Mouse (Mus musculus): ENCODE measurements around the gene Abhd16a.

The Abhd16a gene

DNA sequence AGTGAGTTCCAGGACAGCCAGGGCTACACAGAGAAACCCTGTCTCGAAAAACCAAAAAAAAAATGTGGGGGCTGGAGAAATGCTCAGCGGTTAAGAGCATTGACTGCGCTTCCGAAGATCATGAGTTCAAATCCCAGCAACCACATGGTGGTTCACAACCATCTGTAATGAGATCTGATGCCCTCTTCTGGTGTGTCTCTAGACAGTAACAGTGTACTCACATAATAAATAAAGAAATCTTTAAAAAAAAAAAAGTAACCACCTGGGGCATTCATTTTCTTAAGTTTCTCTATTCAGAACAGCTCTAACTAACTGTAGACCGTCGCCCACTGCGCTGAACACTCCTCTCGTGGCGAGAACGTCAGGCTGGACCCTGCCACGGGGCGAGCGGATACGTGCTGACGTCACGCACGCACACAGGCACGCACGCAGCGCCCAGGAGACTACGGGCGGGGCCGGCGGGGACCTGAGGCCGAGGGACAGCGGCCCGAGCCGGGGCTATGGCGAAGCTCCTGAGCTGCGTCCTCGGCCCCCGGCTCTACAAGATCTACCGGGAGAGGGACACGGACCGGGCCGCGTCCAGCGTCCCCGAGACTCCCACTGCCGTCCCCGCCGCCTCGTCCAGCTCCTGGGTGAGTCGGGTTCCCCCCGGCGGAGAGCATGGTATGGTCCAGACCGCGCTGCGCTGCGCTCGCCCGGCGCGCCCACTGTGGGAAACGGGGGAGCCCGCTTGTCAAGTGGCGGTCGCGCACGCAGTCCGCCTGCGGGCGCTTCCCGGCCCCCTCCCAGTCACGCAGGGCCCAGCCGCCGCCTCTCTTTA lies at the start of gene Abhd16a:
Gene Abhd16a (plus strand): TSS at position 439 of the 820 bp plus-strand sequence.
- WGBS = 3% methylated on average over 67 of the region's 67 CpGs

DNA sequence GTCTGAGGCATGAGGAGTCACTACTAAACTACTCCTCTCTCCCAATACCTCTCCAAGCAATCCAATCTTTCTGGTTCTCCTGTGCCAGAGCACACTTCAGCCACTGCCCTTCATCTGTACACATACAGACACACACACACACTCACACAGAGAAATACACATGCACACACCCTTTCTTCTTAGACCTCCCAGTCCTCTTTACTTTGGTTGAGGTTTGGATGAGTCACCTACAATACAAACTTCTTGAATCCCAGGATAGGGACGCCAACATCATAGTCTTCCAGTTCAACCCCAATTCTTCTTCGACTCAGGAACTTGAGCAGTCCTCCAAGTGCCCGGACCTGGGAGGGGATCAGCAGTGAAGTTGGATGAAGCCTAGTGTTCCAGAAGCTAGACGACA lies 45.3 kb upstream of the Abhd16a start:
- 90% methylated on average over 4 of the region's 4 CpGs for WGBS

DNA sequence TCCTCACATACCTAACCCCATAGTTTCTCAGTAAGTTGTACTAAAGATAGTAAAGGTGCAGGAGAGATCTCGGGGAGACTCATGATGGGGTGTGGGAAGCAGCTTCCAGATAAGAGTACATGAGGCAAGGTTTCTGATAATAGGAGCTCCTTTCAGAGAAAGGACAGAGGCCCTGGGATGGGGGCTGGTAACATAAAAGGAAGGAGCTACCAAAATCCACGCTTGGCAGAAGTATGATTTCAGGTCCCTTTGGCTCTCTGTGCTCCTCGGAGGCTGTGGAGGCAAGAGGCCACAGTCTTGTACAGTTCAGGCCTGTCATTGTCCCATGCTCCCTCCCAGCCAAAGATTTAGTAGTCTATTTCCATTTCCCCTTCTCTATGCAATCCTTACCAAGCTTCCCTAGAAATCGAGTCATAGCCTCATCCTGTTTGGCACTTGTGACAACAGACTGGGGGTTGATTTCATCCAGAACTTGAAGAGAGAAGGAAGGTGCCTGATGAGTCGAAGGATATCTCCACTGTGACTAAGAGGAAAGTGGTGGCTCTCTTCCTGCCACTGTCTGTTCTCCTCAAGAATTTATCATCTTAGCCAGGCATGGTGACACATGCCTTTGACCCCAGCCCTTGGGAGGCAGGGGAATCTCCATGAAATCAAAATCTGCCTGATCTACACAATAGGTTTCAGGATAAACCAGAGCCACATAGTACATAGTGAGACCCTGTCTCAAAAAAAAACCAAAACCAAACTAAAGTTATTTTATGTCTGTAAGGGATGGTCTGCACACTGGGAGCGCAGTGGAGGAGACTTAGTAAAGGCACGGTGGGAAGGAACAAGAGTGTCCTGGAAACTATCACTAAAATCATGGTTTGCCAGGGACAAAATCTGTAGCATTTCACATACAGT lies 43.9 kb upstream of the Abhd16a start:
- 82% methylated on average over 7 of the region's 7 CpGs for WGBS

DNA sequence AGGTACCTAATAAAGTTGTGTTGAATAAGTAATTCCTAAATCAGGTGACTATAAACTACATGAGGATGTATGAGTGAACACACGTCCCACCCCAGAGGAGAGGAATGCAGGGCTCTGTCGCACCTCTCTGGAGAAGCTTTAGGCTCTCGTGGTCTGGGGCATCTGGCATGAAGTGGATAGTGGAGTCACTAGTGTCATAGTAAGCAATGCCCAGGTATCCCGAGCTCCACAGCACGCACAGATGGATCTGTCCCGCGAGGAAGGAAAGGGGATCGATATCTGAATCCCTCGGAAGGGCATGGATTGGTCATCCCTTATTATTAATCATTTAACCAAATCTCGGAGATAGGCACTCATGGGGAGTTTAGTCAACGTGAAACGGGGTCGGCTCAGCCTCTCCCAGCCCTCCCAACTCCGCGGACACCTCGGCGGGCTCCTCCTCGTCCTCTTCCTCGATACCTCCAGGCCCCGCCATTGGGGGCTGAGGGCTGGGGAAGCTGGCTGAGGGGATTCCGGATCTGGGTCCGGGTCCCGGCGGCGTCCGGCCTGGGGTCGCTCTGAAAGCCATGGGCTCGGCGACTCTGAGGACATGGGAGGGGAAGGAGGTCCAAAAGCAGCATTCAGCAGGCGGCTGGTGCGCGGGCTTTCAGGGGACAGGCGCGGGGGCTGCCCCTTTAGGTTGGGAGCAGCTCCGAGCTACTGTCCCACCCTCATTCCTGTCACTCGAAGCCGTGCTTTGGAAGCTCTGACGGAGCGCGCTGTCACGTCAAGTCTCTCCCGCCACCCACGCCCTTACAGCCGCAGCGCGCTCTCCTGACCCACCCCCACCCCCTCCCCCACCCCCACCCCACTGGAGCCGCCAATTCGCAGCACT lies 43.0 kb upstream of the Abhd16a start:
- WGBS = 8% methylated on average over 48 of the region's 48 CpGs

DNA sequence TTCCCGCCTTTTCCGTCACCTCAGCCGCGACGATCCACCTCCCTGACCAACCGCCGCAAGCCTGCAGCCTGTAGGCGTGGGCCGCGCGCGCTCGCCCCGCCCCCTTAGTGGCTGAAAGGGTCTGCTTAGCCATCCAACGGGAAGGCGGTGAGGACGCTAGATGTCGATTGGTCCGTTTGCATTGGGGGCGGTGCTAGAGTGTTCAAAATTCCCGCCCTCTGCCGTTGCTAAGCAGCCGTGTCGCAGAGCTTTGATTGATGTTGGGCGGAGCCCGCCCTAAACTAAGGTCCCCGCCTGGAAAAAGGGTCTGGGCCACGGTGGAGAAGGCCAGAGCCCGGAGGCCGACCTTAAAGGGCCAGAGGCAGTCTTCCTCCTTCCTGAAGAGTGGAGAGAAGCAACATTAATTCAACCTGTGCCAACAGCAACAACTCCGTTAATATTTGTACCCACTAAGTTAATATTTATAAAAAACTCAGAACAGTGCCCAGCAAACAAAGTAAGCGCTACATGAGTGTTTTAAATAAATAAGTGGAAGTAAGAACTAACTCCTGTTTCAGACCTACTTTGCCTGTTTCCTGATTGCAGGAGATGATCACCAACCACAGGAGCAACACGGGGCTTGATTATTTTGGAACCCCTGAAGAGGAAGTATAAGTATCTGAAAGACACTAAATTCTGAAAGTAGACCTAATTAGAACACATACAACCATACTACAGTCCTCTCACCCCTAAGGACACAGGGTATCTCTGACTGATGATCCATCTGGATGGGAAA lies 42.2 kb upstream of the Abhd16a start, which contains the start of gene Msh5:
Gene Msh5 (minus strand): TSS at position 65 of the 775 bp plus-strand sequence.
- 2% methylated on average over 33 of the region's 33 CpGs for WGBS

DNA sequence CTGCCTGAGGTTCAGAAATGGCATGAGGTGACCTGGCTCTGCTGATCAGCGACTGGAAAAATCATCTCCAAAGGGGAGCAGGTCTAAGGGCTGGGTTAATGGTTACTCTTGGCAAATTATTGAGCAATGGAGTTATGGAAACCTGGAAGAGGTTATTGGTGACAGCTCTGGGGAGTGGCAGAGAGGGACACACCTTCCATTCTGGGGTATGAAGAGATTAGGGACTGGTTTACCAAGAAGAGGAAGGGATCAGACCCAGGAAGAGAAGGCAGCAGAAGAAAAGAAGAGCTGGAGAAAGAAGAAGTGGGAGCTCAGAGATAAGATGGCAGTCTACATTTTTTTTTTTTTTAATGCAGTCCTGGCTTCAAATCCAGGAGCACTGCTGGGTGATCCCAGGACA lies 41.4 kb upstream of the Abhd16a start:
- WGBS = 72% methylated on average over 1 of the region's 1 CpGs

DNA sequence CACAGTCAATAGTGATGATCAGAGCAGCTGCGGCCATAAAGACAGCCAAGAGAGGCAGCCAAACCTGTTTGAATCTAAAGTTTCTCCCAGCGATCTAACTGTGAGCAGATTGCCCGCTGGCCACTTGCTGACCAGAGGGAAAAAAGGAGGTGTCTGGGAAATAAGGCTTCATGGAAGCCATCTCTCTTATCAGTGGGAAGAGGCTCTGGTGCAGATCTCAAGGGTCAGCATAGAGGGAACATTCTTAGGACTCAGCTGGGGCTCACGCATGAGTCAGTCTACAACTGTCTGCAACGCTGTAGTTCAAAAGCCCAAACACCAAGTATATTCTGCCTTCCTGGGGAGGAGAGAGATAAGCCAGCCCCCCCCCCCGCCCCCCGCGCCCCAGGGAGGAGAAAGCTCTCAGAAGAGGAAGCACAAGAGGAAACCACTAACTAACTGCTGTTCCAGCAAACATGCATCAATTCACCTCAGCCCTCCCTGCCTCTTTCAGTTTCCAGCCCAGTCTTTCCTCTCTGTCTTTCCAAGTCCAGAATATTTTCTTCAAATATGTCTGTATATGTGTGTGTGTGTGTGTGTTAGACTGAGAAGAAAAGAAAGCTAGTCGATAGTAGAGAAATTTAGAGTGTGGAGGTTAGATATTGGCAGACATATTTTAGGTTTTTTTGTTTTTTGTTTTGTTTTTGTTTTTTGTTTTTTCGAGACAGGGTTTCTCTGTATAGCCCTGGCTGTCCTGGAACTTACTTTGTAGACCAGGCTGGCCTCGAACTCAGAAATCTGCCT lies 40.7 kb upstream of the Abhd16a start:
- WGBS = 45% methylated on average over 11 of the region's 11 CpGs

DNA sequence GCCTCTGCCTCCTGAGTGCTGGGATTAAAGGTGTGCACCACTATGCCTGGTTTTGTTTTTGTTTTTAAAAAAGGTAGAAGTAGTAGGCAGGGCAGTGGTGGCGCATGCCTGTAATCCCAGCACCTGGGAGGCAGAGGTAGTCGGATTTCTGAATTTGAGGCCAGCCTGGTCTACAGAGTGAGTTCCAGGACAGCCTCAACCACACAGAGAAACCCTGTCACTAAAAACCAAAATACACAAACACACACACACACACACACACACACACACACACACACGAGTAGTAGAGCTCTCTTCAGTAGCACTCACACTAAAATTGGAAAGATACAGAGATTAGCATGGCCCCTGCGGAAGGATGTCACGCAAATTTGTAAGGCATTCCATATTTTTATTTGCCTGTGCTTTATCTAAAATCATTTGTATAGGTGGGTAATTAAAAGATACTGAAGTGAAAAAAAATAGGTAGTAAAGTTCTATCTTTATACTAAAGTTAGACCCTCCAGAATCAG lies 40.1 kb upstream of the Abhd16a start:
- 83% methylated on average over 5 of the region's 5 CpGs for WGBS

DNA sequence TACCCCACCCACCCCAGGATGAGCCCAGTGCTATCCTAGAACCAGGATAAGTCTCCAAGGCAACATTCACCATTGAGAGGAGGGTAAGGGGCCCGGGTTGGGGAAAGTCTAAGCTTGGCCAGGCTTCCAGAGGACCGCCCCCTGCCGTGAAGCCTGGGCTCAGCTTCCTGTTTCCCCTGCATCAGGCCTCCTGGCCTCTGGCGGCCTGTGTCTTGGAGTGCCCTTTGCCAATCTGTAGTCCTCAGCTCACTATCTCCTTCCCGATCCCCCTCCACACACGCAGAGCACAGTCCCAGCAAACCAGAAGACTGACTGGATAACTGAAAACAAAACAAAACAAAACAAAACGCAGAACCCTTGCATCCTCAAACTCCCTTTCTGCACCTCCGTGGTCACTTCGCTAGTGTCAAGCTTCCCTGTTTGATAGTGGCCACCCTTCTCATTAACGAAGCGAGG lies 39.5 kb upstream of the Abhd16a start, which contains the start of gene Clic1:
Gene Clic1 (plus strand): TSS at position 406 of the 456 bp plus-strand sequence.
- WGBS = 22% methylated on average over 11 of the region's 11 CpGs

DNA sequence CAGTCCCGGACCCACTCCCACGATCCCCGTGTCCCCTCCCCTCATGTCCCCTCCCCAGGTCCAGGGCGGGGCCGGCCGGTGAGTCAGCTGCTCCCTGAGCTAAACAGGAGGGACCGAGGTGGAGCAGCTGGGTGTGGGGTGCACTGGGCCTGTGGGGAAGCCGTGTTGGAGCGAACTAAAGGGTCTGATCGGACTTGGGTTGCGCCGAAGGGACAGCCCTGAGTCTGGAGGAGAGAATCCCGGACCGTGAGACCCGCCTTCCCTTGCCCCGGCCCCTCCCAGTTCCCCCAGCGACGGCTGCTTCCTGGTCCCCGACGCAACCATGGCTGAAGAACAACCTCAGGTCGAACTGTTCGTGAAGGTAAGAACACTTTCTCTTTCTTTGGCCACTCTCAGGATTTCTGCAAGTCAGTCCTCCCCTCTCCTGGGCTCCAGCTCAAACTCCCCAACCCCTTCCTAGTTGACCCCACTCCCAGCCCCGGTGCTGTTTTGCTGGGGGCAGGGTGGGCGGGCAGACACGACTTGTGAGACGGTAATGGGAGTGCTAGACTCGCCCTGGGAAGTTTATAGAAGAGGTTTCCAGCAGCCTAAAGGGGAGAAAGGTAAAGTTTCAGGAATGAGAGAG lies 38.8 kb upstream of the Abhd16a start:
- 6% methylated on average over 27 of the region's 27 CpGs for WGBS

DNA sequence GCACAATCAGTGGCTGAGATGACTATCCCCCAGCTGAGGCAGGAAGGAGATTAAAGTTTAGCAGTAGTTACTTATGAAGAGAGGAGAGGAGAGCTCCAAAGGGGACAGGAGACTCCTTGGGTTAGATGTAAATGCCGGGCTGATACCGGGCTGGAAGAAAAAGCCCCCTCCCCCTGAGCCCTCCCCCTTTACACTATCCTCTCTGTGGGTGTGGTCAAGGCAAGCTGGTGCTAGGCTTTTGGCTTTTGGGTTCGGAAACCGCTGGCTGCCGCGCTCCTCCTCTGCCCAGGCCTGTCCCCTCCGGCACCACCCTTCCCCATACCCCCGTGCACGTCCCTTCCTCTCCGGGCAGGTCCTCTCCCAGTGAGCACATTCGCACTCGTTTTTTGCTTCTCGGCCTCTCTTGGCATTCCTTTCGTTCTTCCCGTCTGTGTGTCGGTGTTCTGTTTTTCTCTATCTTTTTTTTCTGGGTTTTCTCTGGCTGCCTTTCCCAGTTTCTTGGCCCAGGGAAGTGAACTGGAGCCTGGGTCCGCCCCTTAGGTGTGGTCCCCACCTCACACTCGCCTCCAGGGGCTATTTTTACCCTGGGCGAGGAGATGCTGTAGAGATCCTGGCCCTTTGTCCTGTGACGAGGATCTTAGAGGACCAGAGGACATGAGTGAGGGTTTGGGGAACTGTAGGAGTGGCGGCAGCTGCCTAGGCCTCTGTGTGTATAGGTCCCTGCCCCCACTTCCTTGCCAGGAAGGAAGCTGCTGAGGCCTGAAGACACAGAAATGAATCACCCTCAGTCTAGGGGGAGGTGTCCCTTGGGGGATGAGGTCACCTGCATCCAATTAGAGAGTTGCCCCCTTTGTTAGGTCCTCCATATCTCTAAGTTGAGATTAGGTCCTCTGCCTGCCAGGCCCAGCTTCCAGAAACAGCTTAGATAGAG lies 37.6 kb upstream of the Abhd16a start:
- 24% methylated on average over 21 of the region's 21 CpGs for whole genome bisulfite sequencing

DNA sequence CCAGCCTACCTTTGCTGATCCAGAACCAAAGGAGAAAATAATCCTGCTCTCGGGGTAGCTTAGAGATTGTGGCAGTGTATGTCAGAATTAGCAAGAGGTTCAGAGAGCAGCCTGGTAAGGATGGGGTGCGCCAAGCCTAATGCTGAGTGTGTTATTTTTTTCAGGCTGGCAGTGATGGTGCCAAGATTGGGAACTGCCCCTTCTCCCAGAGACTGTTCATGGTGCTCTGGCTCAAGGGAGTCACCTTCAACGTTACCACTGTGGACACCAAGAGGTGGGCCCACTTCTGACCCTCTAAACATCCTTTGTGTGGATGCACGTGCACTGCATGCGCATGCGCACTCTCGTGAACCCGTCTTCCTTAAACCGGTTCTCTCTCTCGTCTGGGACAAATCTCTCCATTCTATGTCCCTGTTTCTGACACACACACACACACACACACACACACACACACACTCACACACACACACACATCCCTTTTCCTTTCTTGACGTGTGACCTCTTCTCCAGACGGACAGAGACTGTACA lies 36.7 kb upstream of the Abhd16a start:
- 78% methylated on average over 12 of the region's 12 CpGs for WGBS

DNA sequence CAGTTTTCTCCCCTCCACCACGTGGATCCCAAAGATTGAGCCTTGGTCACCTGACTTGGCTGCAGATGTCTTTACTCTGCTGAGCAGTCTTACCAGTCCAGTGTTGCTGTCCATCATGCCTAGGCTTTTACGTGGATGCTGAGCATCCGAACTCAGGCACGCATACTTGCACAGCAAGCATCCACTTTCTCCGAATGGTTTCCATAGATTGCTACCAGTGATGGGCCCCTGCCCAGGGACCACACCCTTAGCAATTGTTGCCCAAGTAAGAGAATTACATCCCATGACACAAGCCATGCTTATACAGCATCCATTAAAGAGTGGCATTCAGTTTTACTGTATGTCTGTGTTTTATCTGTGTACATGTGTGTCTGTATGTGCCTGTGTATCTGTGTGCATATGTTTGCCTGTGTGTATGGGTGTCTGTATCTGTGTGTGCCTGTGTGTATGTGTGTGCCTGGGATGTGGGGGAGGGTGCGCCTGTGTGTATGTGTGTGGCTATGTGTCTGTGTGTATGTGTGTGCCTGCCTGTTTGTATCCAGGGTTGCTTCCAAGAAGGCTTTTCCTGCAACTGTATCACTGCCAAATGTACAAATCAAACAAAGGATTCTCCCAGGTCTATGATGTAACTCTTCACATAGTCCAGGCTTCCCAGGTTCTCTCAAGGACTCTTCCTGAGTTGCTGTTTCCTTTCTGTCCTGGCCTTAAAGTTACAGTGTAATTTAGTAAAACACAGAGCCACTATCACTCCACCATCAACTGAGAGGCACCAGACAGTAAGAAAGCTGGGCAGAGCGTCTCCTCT lies 33.2 kb upstream of the Abhd16a start:
- WGBS = 86% methylated on average over 7 of the region's 7 CpGs

DNA sequence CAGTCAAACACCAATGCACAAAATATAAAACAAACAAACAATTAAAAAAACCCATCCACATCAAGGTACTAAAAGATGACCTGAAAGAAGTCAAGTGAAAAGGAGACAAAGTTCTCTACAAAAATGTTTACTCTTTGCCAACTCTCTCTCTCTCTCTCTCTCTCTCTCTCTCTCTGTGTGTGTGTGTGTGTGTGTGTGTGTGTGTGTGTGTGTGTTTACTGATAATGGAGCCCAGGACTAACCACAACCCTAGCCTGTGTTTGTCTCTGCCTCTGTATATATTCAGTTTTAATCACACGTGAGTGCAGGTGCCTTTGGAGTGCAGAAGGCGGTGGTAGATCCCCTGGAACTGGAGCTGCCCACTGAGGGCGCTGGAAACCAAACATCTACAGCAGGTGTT lies 32.0 kb upstream of the Abhd16a start:
- WGBS = 87% methylated on average over 3 of the region's 3 CpGs

DNA sequence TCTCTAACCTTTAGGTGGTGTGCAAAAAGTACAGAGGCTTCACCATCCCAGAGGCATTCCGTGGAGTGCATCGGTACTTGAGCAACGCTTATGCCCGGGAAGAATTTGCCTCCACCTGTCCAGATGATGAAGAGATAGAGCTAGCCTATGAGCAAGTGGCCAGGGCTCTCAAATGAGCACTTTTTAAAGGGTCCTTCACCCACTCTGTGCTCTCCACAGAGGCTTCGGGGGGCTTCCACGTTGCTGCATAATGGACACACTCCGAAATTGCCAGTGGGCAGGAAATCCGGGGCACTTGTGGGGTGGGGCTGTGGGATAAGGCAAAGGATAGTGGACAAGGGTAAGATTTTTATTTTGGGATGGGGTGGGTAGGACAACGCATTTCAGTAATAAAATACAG lies 30.7 kb upstream of the Abhd16a start:
- 66% methylated on average over 9 of the region's 9 CpGs for WGBS

DNA sequence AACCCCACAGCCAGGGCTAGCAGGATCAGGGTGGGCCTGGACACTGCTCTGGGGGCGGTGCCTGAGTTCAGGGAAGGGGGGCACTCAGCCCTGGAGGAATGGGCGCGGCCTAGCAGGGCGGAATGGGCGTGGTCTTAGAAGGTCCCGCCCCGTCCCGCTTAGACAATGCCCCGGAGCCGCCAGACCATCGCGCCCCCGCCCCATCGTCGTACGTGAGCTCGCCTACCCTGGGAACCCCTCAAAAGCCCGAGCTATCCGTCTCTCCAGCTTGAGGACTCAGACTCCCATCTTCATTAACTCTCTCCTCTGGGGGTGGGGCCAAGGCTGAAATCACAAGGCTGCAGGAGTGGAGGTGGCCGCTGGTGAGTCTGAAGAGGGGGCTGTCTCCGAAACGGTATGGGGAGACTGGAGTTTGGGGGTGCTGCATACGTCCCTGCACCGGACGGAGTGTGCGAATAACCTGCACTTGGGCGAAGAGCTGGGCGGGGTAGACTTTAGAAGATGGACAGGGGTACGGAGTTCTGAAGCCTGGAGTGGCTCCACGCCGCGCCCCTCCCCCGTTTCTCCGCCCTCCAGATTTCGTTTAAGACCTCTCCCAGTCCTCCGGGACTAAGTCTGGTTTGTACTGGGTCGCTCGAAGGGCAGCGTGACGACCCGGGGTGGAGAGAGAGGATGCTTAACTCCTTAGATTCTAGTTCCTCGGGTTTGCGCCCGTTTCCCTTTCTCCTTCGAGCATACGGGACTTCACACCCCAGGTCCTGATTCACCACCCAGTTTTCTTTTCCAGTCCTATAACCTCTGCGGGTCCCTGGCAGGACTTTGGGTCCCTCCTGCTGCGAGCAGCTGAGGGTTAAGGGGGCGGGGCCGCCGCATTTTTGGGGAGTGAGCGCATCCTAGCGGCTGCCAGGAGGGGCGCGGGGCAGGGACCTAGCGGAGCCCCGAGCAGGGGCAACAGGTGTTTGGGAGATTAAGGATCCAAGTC lies 29.9 kb upstream of the Abhd16a start, which contains the start of gene Ddah2:
Gene Ddah2 (plus strand): TSS at position 125 of the 982 bp plus-strand sequence.
- under 1% methylated on average over 57 of the region's 57 CpGs for WGBS

All from cerebral cortex, adult 2 months (tissue).